Mouse (Mus musculus) heart, embryonic 11.5 days (tissue): ENCODE results near the gene Txndc2. TPM values are rescaled to one million over a fixed set of nuclear protein-coding genes. Genes with fewer than 3 reads are reported as not detected.

Experiments
- ATAC-seq: fragments of 200-750 bp; cut with Nextera tagmentation; replicated peaks from 2 replicates; pipeline ENCODE4 v1.8.0; 2017; ENCODE audit warnings: moderate library complexity; ENCODE audit not compliant: insufficient number of reproducible peaks, low FRiP score, low TSS enrichment
- H3K27ac ChIP-seq: fragments of 300-500 bp; sonication (generic); 2 replicates; pipeline ENCODE4 v1.5.1; 2014; ENCODE audit warnings: mild to moderate bottlenecking, low read depth, low read length
- H3K27me3 ChIP-seq: fragments of 300-500 bp; sonication (generic); 2 replicates; pipeline ENCODE4 v1.6.1; 2014; ENCODE audit warnings: mild to moderate bottlenecking, low read length, mixed read lengths; ENCODE audit not compliant: control insufficient read depth, insufficient read depth
- H3K36me3 ChIP-seq: fragments of 300-500 bp; sonication (generic); 2 replicates; pipeline ENCODE4 v1.6.1; 2014; ENCODE audit warnings: mild to moderate bottlenecking, low read length, moderate library complexity, mixed read lengths; ENCODE audit not compliant: control insufficient read depth, insufficient read depth
- H3K4me1 ChIP-seq: fragments of 300-500 bp; sonication (generic); 2 replicates; pipeline ENCODE4 v1.6.1; 2014; ENCODE audit warnings: low read length; ENCODE audit not compliant: control insufficient read depth, insufficient read depth
- H3K4me2 ChIP-seq: fragments of 300-500 bp; sonication (generic); 2 replicates; pipeline ENCODE4 v1.6.1; 2014; ENCODE audit warnings: mild to moderate bottlenecking, moderate library complexity
- H3K4me3 ChIP-seq: fragments of 300-500 bp; sonication (generic); 2 replicates; pipeline ENCODE4 v1.5.1; 2014; ENCODE audit warnings: low read depth, low read length
- H3K9ac ChIP-seq: fragments of 300-500 bp; sonication (generic); 2 replicates; pipeline ENCODE4 v1.6.1; 2014; ENCODE audit warnings: mild to moderate bottlenecking, low read depth, low read length, moderate library complexity
- H3K9me3 ChIP-seq: fragments of 300-500 bp; sonication (generic); replicated peaks from 2 replicates; pipeline ENCODE4 v1.6.1; 2016; ENCODE audit warnings: low read length; ENCODE audit not compliant: control insufficient read depth
- WGBS: fragments of 180-500 bp; shearing (Covaris S2); extraction: QIAGEN DNeasy Blood & Tissue Kit; methylation state at CpG from one replicate; pipeline ENCODE4 v1.1.7; 2014; ENCODE audit not compliant: insufficient replicate concordance; 5-methylcytosine and 5-hydroxymethylcytosine counted together
- polyA plus RNA-seq: library from polyadenylated mRNA; unstranded; fragments of >200 nt; fragmentation: Nextera tagmentation; extraction: Ambion mirVana; gene quantifications from 2 replicates; pipeline ENCODE4 v1.2.1, GENCODE M21; 2014

The Txndc2 gene
- polyA plus RNA-seq, 1 experiment from 2014 or later = not detected

GRCm38 (mm10) chr17:65648371-65649174, 6.6 kb upstream of the Txndc2 start:
- Histone ChIP-seq H3K27ac (no peak overlapping the region), H3K4me3 (no peak overlapping the region), H3K4me2 (no peak overlapping the region), H3K36me3 (no peaks in the 10 kb centered on the region; the same call in 1 of the 2 replicates), H3K4me1 (peaks cover 5% of the 10 kb centered on the region; the same call in 1 of the 2 replicates), H3K9ac (no peak overlapping the region), H3K27me3 (no peaks in the 10 kb centered on the region), H3K9me3 (no peaks in the 10 kb centered on the region)
- WGBS = 75% methylated on average over 9 of the region's 9 CpGs
- no peak; the same call in 1 of the 2 replicates for ATAC-seq

- Histone ChIP-seq H3K9ac (no peak overlapping the region), H3K4me3 (no peak overlapping the region), H3K4me2 (no peak overlapping the region), H3K4me1 (peaks cover 8% of the 10 kb centered on the region; the same call in 1 of the 2 replicates), H3K27ac (no peak overlapping the region), H3K36me3 (no peaks in the 10 kb centered on the region; the same call in 1 of the 2 replicates), H3K27me3 (no peaks in the 10 kb centered on the region), H3K9me3 (no peaks in the 10 kb centered on the region)
- 66% methylated on average over 5 of the region's 5 CpGs for WGBS
- ATAC-seq = no peak
Observed at GRCm38 (mm10) chr17:65647961-65648360, 6.0 kb upstream of the Txndc2 start.

DNA sequence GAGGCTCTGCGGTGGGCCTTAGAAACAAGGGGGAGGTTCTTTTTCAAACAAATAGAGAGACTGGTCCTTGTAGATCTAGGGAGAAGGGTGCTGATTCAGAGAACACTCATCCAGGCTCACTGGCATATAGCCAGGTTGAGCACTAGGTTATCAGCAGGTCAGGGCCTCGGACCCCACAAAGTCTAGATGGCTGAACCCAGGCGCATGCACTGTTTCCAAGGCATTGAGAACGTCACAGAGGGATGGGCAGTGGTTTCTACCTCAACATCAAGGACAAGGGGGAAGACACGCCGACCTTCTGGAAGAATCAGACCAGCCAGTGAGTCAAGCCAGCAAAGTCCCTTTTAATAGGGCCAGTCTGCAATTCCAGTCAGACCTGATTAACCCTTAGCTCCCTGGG, 5.3 kb upstream of the Txndc2 start:
- WGBS = 56% methylated on average over 6 of the region's 6 CpGs
- no peak for ATAC-seq
- H3K9me3 ChIP-seq = no peaks in the 10 kb centered on the region
- H3K4me2 ChIP-seq = no peak overlapping the region
- H3K4me3 ChIP-seq = no peak overlapping the region
- no peak overlapping the region for H3K27ac ChIP-seq
- peaks cover 9% of the 10 kb centered on the region; the same call in 1 of the 2 replicates for H3K4me1 ChIP-seq
- H3K36me3 ChIP-seq = no peaks in the 10 kb centered on the region; the same call in 1 of the 2 replicates
- no peaks in the 10 kb centered on the region for H3K27me3 ChIP-seq
- H3K9ac ChIP-seq = no peak overlapping the region

GRCm38 (mm10) chr17:65643579-65643978, 1.6 kb upstream of the Txndc2 start:
- ATAC-seq = no peak
- 75% methylated on average over 5 of the region's 5 CpGs for WGBS
- H3K4me3 ChIP-seq = no peak overlapping the region
- no peaks in the 10 kb centered on the region for H3K36me3 ChIP-seq
- H3K27me3 ChIP-seq = no peaks in the 10 kb centered on the region
- no peaks in the 10 kb centered on the region for H3K9me3 ChIP-seq
- no peak overlapping the region for H3K27ac ChIP-seq
- H3K4me1 ChIP-seq = peaks cover 4% of the 10 kb centered on the region; the same call in 1 of the 2 replicates
- H3K9ac ChIP-seq = no peak overlapping the region
- no peak overlapping the region for H3K4me2 ChIP-seq

DNA sequence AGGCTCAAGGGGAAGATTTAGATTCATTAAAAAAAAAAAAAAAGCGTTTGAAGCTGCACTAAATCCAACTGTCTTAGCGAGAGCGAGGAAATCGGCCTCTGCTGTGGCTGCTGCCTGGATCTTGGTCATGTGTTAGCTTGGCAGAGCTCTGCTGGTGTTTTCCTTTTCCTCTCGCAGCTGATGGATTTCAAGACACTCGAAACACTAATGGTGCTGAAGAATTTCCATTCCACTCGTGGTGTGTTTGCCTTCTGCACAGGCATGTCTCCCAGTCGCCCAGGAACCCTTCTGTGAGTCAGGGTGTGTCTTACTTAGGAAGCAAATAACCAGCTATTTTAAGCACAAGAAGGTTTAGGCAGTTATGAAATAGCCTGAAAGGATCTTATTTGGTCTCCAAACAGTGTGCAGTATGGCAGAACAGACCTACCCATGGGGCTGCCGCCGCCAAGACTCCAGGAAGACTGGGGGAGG, 1.1 kb upstream of the Txndc2 start:
- Histone ChIP-seq H3K4me2 (no peak overlapping the region), H3K36me3 (no peaks in the 10 kb centered on the region), H3K27me3 (no peaks in the 10 kb centered on the region), H3K9ac (no peak overlapping the region), H3K4me3 (no peak overlapping the region), H3K9me3 (no peaks in the 10 kb centered on the region), H3K27ac (no peak overlapping the region), H3K4me1 (0 out of 2 replicates have a peak, but pooled peaks cover 4% of the 10 kb centered on the region)
- 50% methylated on average over 10 of the region's 10 CpGs for WGBS
- ATAC-seq = no peak

- H3K27me3 ChIP-seq = no peaks in the 10 kb centered on the region
- no peak overlapping the region for H3K27ac ChIP-seq
- no peak overlapping the region for H3K9ac ChIP-seq
- no peak overlapping the region for H3K4me2 ChIP-seq
- 0 out of 2 replicates have a peak, but pooled peaks cover 4% of the 10 kb centered on the region for H3K4me1 ChIP-seq
- ATAC-seq = no peak
- no peaks in the 10 kb centered on the region for H3K9me3 ChIP-seq
- H3K4me3 ChIP-seq = no peak overlapping the region
- no peaks in the 10 kb centered on the region for H3K36me3 ChIP-seq
- 77% methylated on average over 5 of the region's 5 CpGs for WGBS
Observed at GRCm38 (mm10) chr17:65642578-65642991, 617 bp upstream of the Txndc2 start.

- Histone ChIP-seq H3K27ac (no peak overlapping the region), H3K27me3 (no peaks in the 10 kb centered on the region), H3K9me3 (no peaks in the 10 kb centered on the region), H3K4me3 (no peak overlapping the region), H3K36me3 (no peaks in the 10 kb centered on the region), H3K4me2 (no peak overlapping the region), H3K9ac (no peak overlapping the region), H3K4me1 (0 out of 2 replicates have a peak, but pooled peaks cover 6% of the 10 kb centered on the region)
- ATAC-seq = no peak
- WGBS = 81% methylated on average over 1 of the region's 1 CpGs
Observed at GRCm38 (mm10) chr17:65639144-65639543, 2.8 kb downstream of the Txndc2 start.

DNA sequence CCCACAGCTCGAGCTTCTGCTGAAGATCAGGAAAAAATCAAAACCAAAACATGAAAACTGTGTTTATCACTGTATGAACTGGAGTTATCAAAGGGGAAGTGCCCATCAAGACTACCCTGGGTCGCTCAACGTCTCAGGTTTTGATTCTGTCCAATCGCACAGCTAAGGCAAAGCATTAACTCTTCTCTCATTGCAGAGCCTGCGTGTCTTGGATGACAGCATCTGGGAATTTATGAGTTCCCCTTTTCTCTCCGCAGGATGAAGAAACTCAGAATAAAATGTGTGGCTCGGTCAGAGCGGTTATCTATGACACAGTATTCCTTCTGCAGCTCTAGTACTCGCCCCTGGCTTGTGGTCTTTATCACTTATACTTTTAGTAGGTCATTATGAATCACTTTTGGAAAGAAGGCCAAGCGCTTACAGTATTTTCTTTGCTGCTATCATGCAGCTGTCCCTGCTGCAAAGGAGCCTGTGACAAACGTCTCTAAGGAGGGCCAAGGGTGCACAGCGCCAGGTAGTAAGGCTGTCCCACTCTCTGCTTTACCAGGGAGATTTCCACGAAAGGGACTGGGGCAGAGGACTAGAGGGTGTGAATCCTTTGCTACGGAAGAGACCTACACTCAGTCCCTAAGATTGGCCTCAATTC, 6.1 kb downstream of the Txndc2 start:
- WGBS = 61% methylated on average over 14 of the region's 14 CpGs
- ATAC-seq = no peak
- H3K4me1 ChIP-seq = 0 out of 2 replicates have a peak, but pooled peaks cover 2% of the 10 kb centered on the region
- no peak overlapping the region for H3K4me3 ChIP-seq
- H3K4me2 ChIP-seq = no peak overlapping the region
- no peak overlapping the region for H3K27ac ChIP-seq
- no peaks in the 10 kb centered on the region for H3K27me3 ChIP-seq
- H3K36me3 ChIP-seq = no peaks in the 10 kb centered on the region
- H3K9me3 ChIP-seq = no peaks in the 10 kb centered on the region
- H3K9ac ChIP-seq = no peak overlapping the region
